Mouse (Mus musculus): Measurements from ENCODE around the gene Taf6l. TPM values are rescaled to one million over a fixed set of nuclear protein-coding genes. Genes with fewer than 3 reads are reported as not detected.
A peak's percentile ranks its signal among the peaks of the same experiment; 100 is the strongest.
"Not testable (repeated sequence)": the region's sequence is repeated elsewhere in the genome, so short reads cannot be mapped to it uniquely, and the experiment has no call there.

Gene Taf6l
- polyA plus RNA-seq, 1 experiment, result 10.4 TPM

GRCm38 (mm10) chr19:8740603-8741002 is 45.6 kb downstream of the Taf6l start, which contains the start of gene 1700092M07Rik:
Gene 1700092M07Rik (plus strand): TSS chr19:8740718.
- no peak for DNase-seq
- H3K27ac ChIP-seq (ENCODE audit: insufficient read depth, low read depth, low read length), result peak within 1 kb of the TSS; percentile 90
- H3K4me3 ChIP-seq (ENCODE audit: insufficient read depth, low read depth, low read length), result peak within 1 kb of the TSS; percentile 59
- H3K36me3 ChIP-seq (ENCODE audit: control insufficient read depth, insufficient read depth, low read length), result peaks cover 1% of the 10 kb centered on the region; the same call in 1 of the 2 replicates
- peaks cover 14% of the 10 kb centered on the region; the same call in 1 of the 2 replicates for H3K4me1 ChIP-seq (ENCODE audit: control insufficient read depth, insufficient read depth, low read length)
- WGBS, result 46% methylated on average over 14 of the region's 14 CpGs
- TF ChIP-seq POLR2A (IDR thresholded peaks at IDR 0.05; ENCODE audit: low read depth, low read length), result no peak
- H3K27me3 ChIP-seq (replicated peaks; ENCODE audit: control insufficient read depth, insufficient read depth, low read length), result no peaks in the 10 kb centered on the region

- H3K27ac ChIP-seq (ENCODE audit: insufficient read depth, low read depth, low read length), result no peak overlapping the region
- H3K36me3 ChIP-seq (ENCODE audit: control insufficient read depth, insufficient read depth, low read length), result peaks cover 1% of the 10 kb centered on the region; the same call in 1 of the 2 replicates
- no peak for DNase-seq
- TF ChIP-seq CTCF (conservative IDR thresholded peaks at IDR 0.05; ENCODE audit: insufficient read depth, insufficient read length, low read depth, low read length) (no peak), POLR2A (IDR thresholded peaks at IDR 0.05; ENCODE audit: low read depth, low read length) (no peak)
- H3K4me1 ChIP-seq (ENCODE audit: control insufficient read depth, insufficient read depth, low read length), result peaks cover 14% of the 10 kb centered on the region; the same call in 1 of the 2 replicates
- WGBS, result 93% methylated on average over 6 of the region's 6 CpGs
- H3K27me3 ChIP-seq (replicated peaks; ENCODE audit: control insufficient read depth, insufficient read depth, low read length), result no peaks in the 10 kb centered on the region
- H3K4me3 ChIP-seq (ENCODE audit: insufficient read depth, low read depth, low read length), result no peak overlapping the region
Measured at GRCm38 (mm10) chr19:8739646-8740045, 46.6 kb downstream of the Taf6l start.

DNA sequence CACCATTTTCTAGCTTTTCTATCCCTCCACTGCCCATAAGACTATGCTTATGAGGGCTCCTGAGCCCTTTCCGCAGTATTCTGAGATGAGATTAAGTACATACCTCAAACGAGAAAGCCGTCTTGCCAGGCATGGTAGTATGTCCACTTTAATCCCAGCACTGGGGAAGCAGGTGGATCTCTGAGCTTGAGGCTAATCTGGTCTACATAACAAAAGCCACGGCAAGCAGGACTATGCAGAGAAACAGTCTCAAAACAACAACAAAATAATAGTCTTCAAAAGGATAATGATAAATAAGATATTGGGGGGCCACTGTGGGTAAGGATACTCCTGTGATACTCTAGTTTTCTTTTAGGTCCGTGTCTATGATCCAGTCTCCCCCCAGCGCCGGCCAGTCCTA is 47.3 kb downstream of the Taf6l start:
- WGBS, result 89% methylated on average over 7 of the region's 7 CpGs
- peaks cover 1% of the 10 kb centered on the region; the same call in 1 of the 2 replicates for H3K36me3 ChIP-seq (ENCODE audit: control insufficient read depth, insufficient read depth, low read length)
- peaks cover 14% of the 10 kb centered on the region; the same call in 1 of the 2 replicates for H3K4me1 ChIP-seq (ENCODE audit: control insufficient read depth, insufficient read depth, low read length)
- DNase-seq, result no peak
- no peak overlapping the region for H3K27ac ChIP-seq (ENCODE audit: insufficient read depth, low read depth, low read length)
- H3K27me3 ChIP-seq (replicated peaks; ENCODE audit: control insufficient read depth, insufficient read depth, low read length), result no peaks in the 10 kb centered on the region
- no peak overlapping the region for H3K4me3 ChIP-seq (ENCODE audit: insufficient read depth, low read depth, low read length)
- no peak for TF ChIP-seq POLR2A (IDR thresholded peaks at IDR 0.05; ENCODE audit: low read depth, low read length)
- TF ChIP-seq CTCF (conservative IDR thresholded peaks at IDR 0.05; ENCODE audit: insufficient read depth, insufficient read length, low read depth, low read length), result no peak

DNA sequence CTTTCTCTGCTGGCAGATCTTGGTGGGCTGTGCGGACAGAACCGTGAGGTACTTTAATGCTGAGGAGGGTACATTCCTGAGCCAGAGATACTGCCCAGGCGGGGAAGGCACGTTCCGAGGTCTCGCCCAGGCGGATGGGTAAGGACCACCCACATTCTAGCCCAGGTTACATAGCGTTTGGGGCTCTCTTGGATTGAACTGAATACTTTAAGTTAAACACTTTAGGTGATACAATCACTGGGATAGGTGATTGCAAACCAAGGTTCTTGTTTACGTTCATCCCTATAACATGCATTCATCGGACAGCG is 50.1 kb downstream of the Taf6l start:
- 2% methylated on average over 11 of the region's 11 CpGs for WGBS

DNA sequence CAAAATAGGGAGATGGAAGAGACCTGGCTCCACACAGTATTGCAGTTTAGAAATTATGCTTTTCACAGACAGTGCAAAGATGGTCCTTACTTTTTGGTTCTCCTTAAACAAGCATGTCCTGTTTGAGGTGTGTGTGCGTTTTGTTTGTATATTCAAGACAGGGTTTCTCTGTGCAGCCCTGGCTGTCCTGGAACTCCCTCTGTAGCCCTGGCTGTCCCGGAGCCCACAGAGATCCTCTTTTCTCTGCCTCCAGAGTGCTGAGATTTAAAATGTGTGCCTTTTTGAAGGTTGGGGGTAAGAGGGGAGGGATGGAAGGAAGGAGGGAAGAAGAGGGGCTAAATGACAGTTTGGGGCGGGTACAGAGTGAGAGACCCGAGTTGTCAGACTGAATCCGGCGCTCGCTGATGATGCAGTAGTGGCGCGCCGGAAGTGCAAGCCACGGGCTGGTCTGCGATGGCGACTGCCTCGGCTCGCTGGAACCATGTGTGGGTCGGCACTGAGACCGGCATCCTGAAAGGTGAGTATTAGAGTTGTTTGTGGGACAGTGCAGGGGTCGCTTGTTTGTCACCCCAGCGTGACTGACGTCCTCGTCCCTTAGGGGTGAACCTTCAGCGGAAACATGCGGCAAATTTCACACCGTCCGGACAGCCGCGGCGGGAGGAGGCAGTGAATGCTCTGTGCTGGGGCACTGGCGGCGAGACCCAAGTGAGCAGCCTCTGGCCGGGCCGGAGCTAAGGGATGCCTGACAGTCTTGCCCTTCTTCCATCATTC is 50.6 kb downstream of the Taf6l start, which contains the start of gene Wdr74:
Gene Wdr74, plus strand, starts transcription at position 439 of the 771 bp plus-strand sequence.
- Histone ChIP-seq H3K27me3 (replicated peaks; ENCODE audit: control insufficient read depth, insufficient read depth, low read length) (no peaks in the 10 kb centered on the region), H3K4me3 (ENCODE audit: insufficient read depth, low read depth, low read length) (peak within 1 kb of the TSS; percentile 94), H3K27ac (ENCODE audit: insufficient read depth, low read depth, low read length) (peak within 1 kb of the TSS; percentile 70), H3K4me1 (ENCODE audit: control insufficient read depth, insufficient read depth, low read length) (peaks cover 4% of the 10 kb centered on the region; the same call in 1 of the 2 replicates), H3K36me3 (ENCODE audit: control insufficient read depth, insufficient read depth, low read length) (no peaks in the 10 kb centered on the region)
- TF ChIP-seq CTCF (conservative IDR thresholded peaks at IDR 0.05; ENCODE audit: insufficient read depth, insufficient read length, low read depth, low read length) (no peak), POLR2A (IDR thresholded peaks at IDR 0.05; ENCODE audit: low read depth, low read length) (peak; percentile 72)
- under 1% methylated on average over 32 of the region's 32 CpGs for WGBS
- DNase-seq, result peak; percentile 96

More for the DNA sequence above, 50.1 kb downstream of the Taf6l start:
- Histone ChIP-seq H3K36me3 (ENCODE audit: control insufficient read depth, insufficient read depth, low read length) (no peaks in the 10 kb centered on the region), H3K4me1 (ENCODE audit: control insufficient read depth, insufficient read depth, low read length) (peaks cover 7% of the 10 kb centered on the region; the same call in 1 of the 2 replicates), H3K27ac (ENCODE audit: insufficient read depth, low read depth, low read length) (no peak overlapping the region), H3K27me3 (replicated peaks; ENCODE audit: control insufficient read depth, insufficient read depth, low read length) (no peaks in the 10 kb centered on the region), H3K4me3 (ENCODE audit: insufficient read depth, low read depth, low read length) (peak overlapping the region; percentile 94)
- no peak for DNase-seq
- no peak for TF ChIP-seq POLR2A (IDR thresholded peaks at IDR 0.05; ENCODE audit: low read depth, low read length)
- TF ChIP-seq CTCF (conservative IDR thresholded peaks at IDR 0.05; ENCODE audit: insufficient read depth, insufficient read length, low read depth, low read length), result no peak

- WGBS, result 87% methylated on average over 3 of the region's 3 CpGs
- DNase-seq, result no peak
Measured at GRCm38 (mm10) chr19:8734334-8734733, 51.9 kb downstream of the Taf6l start.

DNA sequence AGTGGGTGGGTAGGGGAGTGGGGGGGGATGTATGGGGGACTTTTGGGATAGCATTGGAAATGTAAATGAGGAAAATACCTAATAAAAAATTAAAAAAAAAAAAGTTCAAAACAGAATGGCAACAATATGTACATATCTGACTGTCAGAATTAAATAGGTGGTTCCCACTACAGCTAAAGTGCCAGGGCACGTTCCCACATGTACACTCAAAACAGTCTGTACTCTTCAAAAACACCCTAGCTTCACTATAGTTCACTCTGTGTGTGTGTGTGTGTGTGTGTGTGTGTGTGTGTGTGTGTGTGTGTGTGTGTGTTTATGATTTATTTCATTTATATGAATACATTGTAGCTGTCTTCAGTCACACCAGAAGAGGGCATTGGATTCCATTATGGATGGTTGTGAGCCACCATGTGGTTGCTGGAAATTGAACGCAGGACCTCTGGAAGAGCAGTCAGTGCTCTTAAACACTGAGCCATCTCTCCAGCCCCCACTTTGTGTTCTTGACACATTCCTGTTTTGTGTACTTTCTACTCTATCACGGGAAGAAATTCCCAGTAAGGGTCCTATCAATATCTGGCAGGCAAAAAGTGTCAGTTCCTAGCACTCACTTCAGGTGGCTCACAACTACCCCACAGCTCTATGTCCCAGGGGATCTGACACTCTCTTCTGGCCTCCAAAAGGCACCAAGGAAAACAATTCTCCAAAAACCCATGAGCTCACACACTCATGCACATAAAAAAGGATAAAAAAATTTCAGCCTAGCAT is 57.7 kb downstream of the Taf6l start:
- not testable (repeated sequence) for DNase-seq; H3K4me3 ChIP-seq (ENCODE audit: insufficient read depth, low read depth, low read length); H3K4me1 ChIP-seq (ENCODE audit: control insufficient read depth, insufficient read depth, low read length); H3K27me3 ChIP-seq (replicated peaks; ENCODE audit: control insufficient read depth, insufficient read depth, low read length); H3K27ac ChIP-seq (ENCODE audit: insufficient read depth, low read depth, low read length)
- 52% methylated on average over 3 of the region's 3 CpGs for WGBS
- peaks cover 19% of the 10 kb centered on the region for H3K36me3 ChIP-seq (ENCODE audit: control insufficient read depth, insufficient read depth, low read length)

More at GRCm38 (mm10) chr19:8734334-8734733, 51.9 kb downstream of the Taf6l start:
- no peak overlapping the region for H3K4me3 ChIP-seq (ENCODE audit: insufficient read depth, low read depth, low read length)
- no peaks in the 10 kb centered on the region; the same call in 1 of the 2 replicates for H3K4me1 ChIP-seq (ENCODE audit: control insufficient read depth, insufficient read depth, low read length)
- TF ChIP-seq POLR2A (IDR thresholded peaks at IDR 0.05; ENCODE audit: low read depth, low read length), result no peak
- TF ChIP-seq CTCF (conservative IDR thresholded peaks at IDR 0.05; ENCODE audit: insufficient read depth, insufficient read length, low read depth, low read length), result no peak
- H3K36me3 ChIP-seq (ENCODE audit: control insufficient read depth, insufficient read depth, low read length), result no peaks in the 10 kb centered on the region
- no peak overlapping the region for H3K27ac ChIP-seq (ENCODE audit: insufficient read depth, low read depth, low read length)
- H3K27me3 ChIP-seq (replicated peaks; ENCODE audit: control insufficient read depth, insufficient read depth, low read length), result no peaks in the 10 kb centered on the region

Measured in kidney, adult 2 months (tissue).